Mouse (Mus musculus) liver, embryonic 12.5 days (tissue): ENCODE data around the gene Ccdc57. TPM values are rescaled to one million over a fixed set of nuclear protein-coding genes. Genes with fewer than 3 reads are reported as not detected.

Experiments
- ATAC-seq: fragments of 200-750 bp; cut with Nextera tagmentation; 2 replicates; pipeline ENCODE4 v1.8.0; 2017; ENCODE audit warnings: moderate number of reproducible peaks, mild to moderate bottlenecking, moderate library complexity
- H3K27ac ChIP-seq: fragments of 300-500 bp; sonication (generic); 2 replicates; pipeline ENCODE4 v1.5.1; 2016; ENCODE audit warnings: mild to moderate bottlenecking
- H3K27me3 ChIP-seq: fragments of 300-500 bp; sonication (generic); replicated peaks from 2 replicates; pipeline ENCODE4 v1.6.1; 2016; ENCODE audit warnings: mild to moderate bottlenecking, moderate library complexity
- H3K36me3 ChIP-seq: fragments of 300-500 bp; sonication (generic); 2 replicates; pipeline ENCODE4 v1.6.1; 2016; ENCODE audit warnings: mild to moderate bottlenecking, moderate library complexity
- H3K4me1 ChIP-seq: fragments of 300-500 bp; sonication (generic); 2 replicates; pipeline ENCODE4 v1.6.1; 2016
- H3K4me2 ChIP-seq: fragments of 300-500 bp; sonication (generic); 2 replicates; pipeline ENCODE4 v1.6.1; 2016; ENCODE audit warnings: mild to moderate bottlenecking, moderate library complexity
- H3K4me3 ChIP-seq: fragments of 300-500 bp; sonication (generic); 2 replicates; pipeline ENCODE4 v1.5.1; 2016; ENCODE audit warnings: mild to moderate bottlenecking, moderate library complexity
- H3K9ac ChIP-seq: fragments of 300-500 bp; sonication (generic); 2 replicates; pipeline ENCODE4 v1.6.1; 2016; ENCODE audit warnings: mild to moderate bottlenecking, moderate library complexity
- H3K9me3 ChIP-seq: fragments of 300-500 bp; sonication (generic); replicated peaks from 2 replicates; pipeline ENCODE4 v1.6.1; 2016; ENCODE audit warnings: mild to moderate bottlenecking, moderate library complexity
- WGBS: fragments of 180-500 bp; shearing (Covaris S2); methylation state at CpG from one replicate; pipeline ENCODE4 v1.1.7; 2016; ENCODE audit not compliant: insufficient replicate concordance; 5-methylcytosine and 5-hydroxymethylcytosine counted together
- polyA plus RNA-seq: library from polyadenylated mRNA; unstranded; fragments of >200 nt; fragmentation: Nextera tagmentation; extraction: Ambion mirVana; gene quantifications from 2 replicates; pipeline ENCODE4 v1.2.1, GENCODE M21; 2016

Ccdc57 gene
- 2.9 and 3.2 TPM in 2 replicates for polyA plus RNA-seq

GRCm38 (mm10) chr11:120932564-120933398 lies at the start of gene Ccdc57:
TSS of gene Ccdc57 (minus strand) at chr11:120932872.
- Histone ChIP-seq H3K36me3 (peaks cover 16% of the 10 kb centered on the region; the same call in 1 of the 2 replicates), H3K4me2 (peak within 1 kb of the TSS; percentile 87), H3K27ac (peak within 1 kb of the TSS; percentile 69), H3K4me3 (peak within 1 kb of the TSS; percentile 74), H3K27me3 (no peaks in the 10 kb centered on the region), H3K9me3 (0 out of 2 replicates have a peak, but pooled peaks cover 3% of the 10 kb centered on the region), H3K4me1 (peaks cover 51% of the 10 kb centered on the region), H3K9ac (peak within 1 kb of the TSS; percentile 74)
- ATAC-seq, result peak; percentile 89
- WGBS, result 10% methylated on average over 44 of the region's 44 CpGs

- no peak overlapping the region; the same call in 1 of the 2 replicates for H3K9ac ChIP-seq
- no peak for ATAC-seq
- H3K4me3 ChIP-seq, result no peak overlapping the region
- H3K36me3 ChIP-seq, result peaks cover 96% of the 10 kb centered on the region
- H3K4me1 ChIP-seq, result peaks cover 91% of the 10 kb centered on the region
- no peak overlapping the region for H3K4me2 ChIP-seq
- H3K27ac ChIP-seq, result peak overlapping the region; percentile 73
- no peaks in the 10 kb centered on the region for H3K27me3 ChIP-seq
- no peaks in the 10 kb centered on the region for H3K9me3 ChIP-seq
Observed at GRCm38 (mm10) chr11:120982459-120982858, 49.8 kb upstream of the Ccdc57 start.

- H3K4me3 ChIP-seq, result no peak overlapping the region
- peaks cover 96% of the 10 kb centered on the region for H3K36me3 ChIP-seq
- 79% methylated on average over 4 of the region's 4 CpGs for WGBS
- H3K4me2 ChIP-seq, result no peak overlapping the region
- H3K9me3 ChIP-seq, result no peaks in the 10 kb centered on the region
- no peak overlapping the region; the same call in 1 of the 2 replicates for H3K9ac ChIP-seq
- H3K4me1 ChIP-seq, result peaks cover 84% of the 10 kb centered on the region
- no peaks in the 10 kb centered on the region for H3K27me3 ChIP-seq
- H3K27ac ChIP-seq, result peak overlapping the region; percentile 73
- no peak for ATAC-seq
Observed at GRCm38 (mm10) chr11:120981661-120982060, 49.0 kb upstream of the Ccdc57 start.

- peak; percentile 93 for ATAC-seq
- Histone ChIP-seq H3K9me3 (no peaks in the 10 kb centered on the region), H3K27ac (peak overlapping the region; percentile 96), H3K4me1 (peaks cover 73% of the 10 kb centered on the region), H3K9ac (peak overlapping the region; percentile 55), H3K4me3 (peak overlapping the region; percentile 34), H3K4me2 (peak overlapping the region; percentile 68), H3K36me3 (peaks cover 96% of the 10 kb centered on the region), H3K27me3 (no peaks in the 10 kb centered on the region)
- WGBS, result 21% methylated on average over 9 of the region's 9 CpGs
Observed at GRCm38 (mm10) chr11:120980427-120981035, 47.9 kb upstream of the Ccdc57 start.

GRCm38 (mm10) chr11:120979711-120980426 lies 47.2 kb upstream of the Ccdc57 start:
- Histone ChIP-seq H3K27me3 (no peaks in the 10 kb centered on the region), H3K9ac (peak overlapping the region; percentile 55), H3K27ac (peak overlapping the region; percentile 96), H3K9me3 (no peaks in the 10 kb centered on the region), H3K4me3 (peak overlapping the region; percentile 34), H3K4me2 (peak overlapping the region; percentile 68), H3K4me1 (peaks cover 66% of the 10 kb centered on the region), H3K36me3 (peaks cover 98% of the 10 kb centered on the region)
- 42% methylated on average over 8 of the region's 8 CpGs for WGBS
- peak; percentile 74 for ATAC-seq

- H3K4me1 ChIP-seq, result peaks cover 7% of the 10 kb centered on the region; the same call in 1 of the 2 replicates
Observed at GRCm38 (mm10) chr11:120973318-120973717, 40.6 kb upstream of the Ccdc57 start.

GRCm38 (mm10) chr11:120971237-120971636 lies 38.6 kb upstream of the Ccdc57 start:
- H3K4me1 ChIP-seq, result no peaks in the 10 kb centered on the region
- no peaks in the 10 kb centered on the region for H3K9me3 ChIP-seq
- no peak overlapping the region for H3K4me2 ChIP-seq
- H3K4me3 ChIP-seq, result no peak overlapping the region
- no peak overlapping the region for H3K27ac ChIP-seq
- peaks cover 100% of the 10 kb centered on the region for H3K36me3 ChIP-seq
- no peak for ATAC-seq
- H3K27me3 ChIP-seq, result no peaks in the 10 kb centered on the region
- H3K9ac ChIP-seq, result no peak overlapping the region
- WGBS, result 87% methylated on average over 5 of the region's 5 CpGs

More at GRCm38 (mm10) chr11:120973318-120973717, 40.6 kb upstream of the Ccdc57 start:
- no peaks in the 10 kb centered on the region for H3K9me3 ChIP-seq
- no peak for ATAC-seq
- H3K9ac ChIP-seq, result no peak overlapping the region
- H3K27ac ChIP-seq, result no peak overlapping the region
- no peak overlapping the region for H3K4me3 ChIP-seq
- H3K27me3 ChIP-seq, result no peaks in the 10 kb centered on the region
- H3K4me2 ChIP-seq, result no peak overlapping the region
- WGBS, result 78% methylated on average over 6 of the region's 6 CpGs
- H3K36me3 ChIP-seq, result peaks cover 100% of the 10 kb centered on the region

- Histone ChIP-seq H3K4me3 (no peak overlapping the region), H3K36me3 (peaks cover 100% of the 10 kb centered on the region), H3K27ac (no peak overlapping the region), H3K27me3 (no peaks in the 10 kb centered on the region), H3K4me1 (0 out of 2 replicates have a peak, but pooled peaks cover 2% of the 10 kb centered on the region), H3K9me3 (no peaks in the 10 kb centered on the region), H3K9ac (no peak overlapping the region), H3K4me2 (no peak overlapping the region)
- WGBS, result 94% methylated on average over 5 of the region's 5 CpGs
- ATAC-seq, result no peak
Observed at GRCm38 (mm10) chr11:120969742-120970141, 37.1 kb upstream of the Ccdc57 start.

GRCm38 (mm10) chr11:120965587-120965986 lies 32.9 kb upstream of the Ccdc57 start:
- ATAC-seq, result no peak
- peaks cover 100% of the 10 kb centered on the region for H3K36me3 ChIP-seq
- H3K4me2 ChIP-seq, result no peak overlapping the region
- H3K9ac ChIP-seq, result no peak overlapping the region
- H3K27me3 ChIP-seq, result no peaks in the 10 kb centered on the region
- H3K9me3 ChIP-seq, result no peaks in the 10 kb centered on the region
- no peak overlapping the region for H3K4me3 ChIP-seq
- 0 out of 2 replicates have a peak, but pooled peaks cover 6% of the 10 kb centered on the region for H3K4me1 ChIP-seq
- 85% methylated on average over 4 of the region's 4 CpGs for WGBS
- no peak overlapping the region for H3K27ac ChIP-seq

- Histone ChIP-seq H3K9ac (no peak overlapping the region), H3K27ac (no peak overlapping the region), H3K4me3 (no peak overlapping the region), H3K4me1 (peaks cover 17% of the 10 kb centered on the region), H3K27me3 (no peaks in the 10 kb centered on the region), H3K9me3 (no peaks in the 10 kb centered on the region), H3K36me3 (peaks cover 100% of the 10 kb centered on the region), H3K4me2 (no peak overlapping the region)
- ATAC-seq, result no peak
- 87% methylated on average over 10 of the region's 10 CpGs for WGBS
Observed at GRCm38 (mm10) chr11:120964195-120965157, 31.8 kb upstream of the Ccdc57 start.

- H3K27me3 ChIP-seq, result no peaks in the 10 kb centered on the region
- ATAC-seq, result no peak
- no peaks in the 10 kb centered on the region for H3K9me3 ChIP-seq
- H3K36me3 ChIP-seq, result peaks cover 100% of the 10 kb centered on the region
- no peak overlapping the region for H3K4me3 ChIP-seq
- no peak overlapping the region for H3K4me2 ChIP-seq
- peaks cover 32% of the 10 kb centered on the region for H3K4me1 ChIP-seq
- H3K27ac ChIP-seq, result peak overlapping the region; percentile 21; the same call in 1 of the 2 replicates
- WGBS, result 84% methylated on average over 7 of the region's 7 CpGs
- H3K9ac ChIP-seq, result no peak overlapping the region
Observed at GRCm38 (mm10) chr11:120962909-120963308, 30.2 kb upstream of the Ccdc57 start.
